Mouse (Mus musculus) heart, embryonic 12.5 days (tissue): ENCODE results near the gene Gm9507. TPM values are rescaled to one million over a fixed set of nuclear protein-coding genes. Genes with fewer than 3 reads are reported as not detected.
A peak's percentile ranks its signal among the peaks of the same experiment; 100 is the strongest.
"Not testable (repeated sequence)": the region's sequence is repeated elsewhere in the genome, so short reads cannot be mapped to it uniquely, and the experiment has no call there.

Experiments used
- ATAC-seq: fragments of 200-750 bp; cut with Nextera tagmentation; 2 replicates; pipeline ENCODE4 v1.8.0; 2017; ENCODE audit warnings: moderate TSS enrichment, moderate library complexity; ENCODE audit not compliant: insufficient number of reproducible peaks, low FRiP score
- H3K27ac ChIP-seq: fragments of 300-500 bp; sonication (generic); 2 replicates; pipeline ENCODE4 v1.5.1; 2016; ENCODE audit warnings: mild to moderate bottlenecking, moderate library complexity; ENCODE audit not compliant: poor library complexity, severe bottlenecking
- H3K27me3 ChIP-seq: fragments of 300-500 bp; sonication (generic); replicated peaks from 2 replicates; pipeline ENCODE4 v1.6.1; 2016; ENCODE audit warnings: mild to moderate bottlenecking, moderate library complexity
- H3K36me3 ChIP-seq: fragments of 300-500 bp; sonication (generic); 2 replicates; pipeline ENCODE4 v1.6.1; 2016; ENCODE audit warnings: mild to moderate bottlenecking, moderate library complexity
- H3K4me1 ChIP-seq: fragments of 300-500 bp; sonication (generic); replicated peaks from 2 replicates; pipeline ENCODE4 v1.6.1; 2016; ENCODE audit warnings: mild to moderate bottlenecking
- H3K4me2 ChIP-seq: fragments of 300-500 bp; sonication (generic); 2 replicates; pipeline ENCODE4 v1.6.1; 2016; ENCODE audit warnings: mild to moderate bottlenecking, moderate library complexity
- H3K4me3 ChIP-seq: fragments of 300-500 bp; sonication (generic); 2 replicates; pipeline ENCODE4 v1.5.1; 2016; ENCODE audit warnings: mild to moderate bottlenecking
- H3K9ac ChIP-seq: fragments of 300-500 bp; sonication (generic); 2 replicates; pipeline ENCODE4 v1.6.1; 2016; ENCODE audit warnings: mild to moderate bottlenecking, moderate library complexity
- H3K9me3 ChIP-seq: fragments of 300-500 bp; sonication (generic); replicated peaks from 2 replicates; pipeline ENCODE4 v1.6.1; 2016; ENCODE audit warnings: mild to moderate bottlenecking, moderate library complexity
- WGBS: fragments of 180-500 bp; shearing (Covaris S2); methylation state at CpG from one replicate; pipeline ENCODE4 v1.1.7; 2016; 5-methylcytosine and 5-hydroxymethylcytosine counted together
- polyA plus RNA-seq: library from polyadenylated mRNA; unstranded; fragments of >200 nt; fragmentation: Nextera tagmentation; extraction: Ambion mirVana; gene quantifications from 2 replicates; pipeline ENCODE4 v1.2.1, GENCODE M21; 2016

Gene Gm9507
- polyA plus RNA-seq, 1 experiment from 2014 or later: not detected

DNA sequence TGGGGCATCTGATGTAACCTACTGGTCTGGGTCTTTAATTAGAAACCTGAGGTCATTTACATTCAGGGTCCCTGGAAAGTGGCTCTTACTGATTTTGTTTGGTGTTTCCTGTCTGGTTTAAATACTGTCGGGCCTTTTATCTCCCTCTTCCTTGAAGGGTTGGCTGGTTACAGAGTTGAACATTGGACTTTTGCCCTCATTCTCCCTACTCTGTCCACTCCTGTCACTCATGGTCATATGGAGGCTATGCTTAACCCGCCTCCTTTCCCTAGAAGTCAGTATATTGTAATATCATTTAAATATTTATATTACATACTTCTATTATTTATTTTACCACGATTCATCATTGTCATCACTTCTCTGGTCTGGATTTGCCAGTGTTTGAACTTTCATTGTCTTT, 7.5 kb downstream of the Gm9507 start:
- Histone ChIP-seq H3K4me1 (peaks cover 4% of the 10 kb centered on the region), H3K27me3 (no peaks in the 10 kb centered on the region), H3K36me3 (no peaks in the 10 kb centered on the region), H3K9me3 (0 out of 2 replicates have a peak, but pooled peaks cover 2% of the 10 kb centered on the region), H3K27ac (no peak overlapping the region), H3K4me3 (no peak overlapping the region), H3K4me2 (no peak overlapping the region), H3K9ac (no peak overlapping the region)
- no peak for ATAC-seq
- WGBS: 61% methylated on average over 3 of the region's 3 CpGs

DNA sequence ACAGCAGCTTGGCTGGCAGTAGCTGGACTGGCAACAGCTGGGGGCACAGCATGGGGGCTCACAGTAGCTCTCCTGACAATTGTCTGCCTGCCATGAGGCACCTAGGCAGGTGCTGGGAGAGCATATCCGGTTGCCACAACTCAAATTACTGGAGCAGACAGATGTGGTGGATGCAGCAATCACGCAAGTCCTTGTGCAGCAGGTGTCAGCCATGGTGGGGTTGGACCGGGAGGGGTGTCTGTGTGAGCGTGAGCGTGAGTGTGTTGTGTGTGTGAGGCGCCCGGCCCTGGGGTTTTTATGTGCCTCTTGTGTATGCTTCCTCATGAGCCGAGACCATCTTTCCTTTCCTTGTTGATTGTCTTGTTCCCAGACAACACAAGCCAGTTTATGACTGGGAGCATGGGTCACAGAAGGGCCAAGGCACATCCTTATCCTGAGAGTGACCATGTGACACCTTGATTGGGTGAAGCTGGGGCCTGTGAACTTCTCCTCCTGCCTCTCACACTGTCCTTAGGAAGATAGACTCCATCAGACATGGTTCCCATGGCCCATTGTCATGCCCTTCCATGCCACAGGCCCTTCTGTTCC, 12.6 kb downstream of the Gm9507 start, which contains the start of gene Gm19668:
Gm19668 (minus strand) TSS at position 213 of the 588 bp plus-strand sequence.
- Histone ChIP-seq H3K27ac (no peak within 1 kb of the TSS), H3K4me2 (no peak within 1 kb of the TSS), H3K9ac (no peak within 1 kb of the TSS), H3K4me3 (no peak within 1 kb of the TSS), H3K27me3 (no peaks in the 10 kb centered on the region), H3K36me3 (no peaks in the 10 kb centered on the region), H3K9me3 (no peaks in the 10 kb centered on the region), H3K4me1 (peaks cover 22% of the 10 kb centered on the region)
- 53% methylated on average over 8 of the region's 8 CpGs for WGBS
- no peak for ATAC-seq

DNA sequence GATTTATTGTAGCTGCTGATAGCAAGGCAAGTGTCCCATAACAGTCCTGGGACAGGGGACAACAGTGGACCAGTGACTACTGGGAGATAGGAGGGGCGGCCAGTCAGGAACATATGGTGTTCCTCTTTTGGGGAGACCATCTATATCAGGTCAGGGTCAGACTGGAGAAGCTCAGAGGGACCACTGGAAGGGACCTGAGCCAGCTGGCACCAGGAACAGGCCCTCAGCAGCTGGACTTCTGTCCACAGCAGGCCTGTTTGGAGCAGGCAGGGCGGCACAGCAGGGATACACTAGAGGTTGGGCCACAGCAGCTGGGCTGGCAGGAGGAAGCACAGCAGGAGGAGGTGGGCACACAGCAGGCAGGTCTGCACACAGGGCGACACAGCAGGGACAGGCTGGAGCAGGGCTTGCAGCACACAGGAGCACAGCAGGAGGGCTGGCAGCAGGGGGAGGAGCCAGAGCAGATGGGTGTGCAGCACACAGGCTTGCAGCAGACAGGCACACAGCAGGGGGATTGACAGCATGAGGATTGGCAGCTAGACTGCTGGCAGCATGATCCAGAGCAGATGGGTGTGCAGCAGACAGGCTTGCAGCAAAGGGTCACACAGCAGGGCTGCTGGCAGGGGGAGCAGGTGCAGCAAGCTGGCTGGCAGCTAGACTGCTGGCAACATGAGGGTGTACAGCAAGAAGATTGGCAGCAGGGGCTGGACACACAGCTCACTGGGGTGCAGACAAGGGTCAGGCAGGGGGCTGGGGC, 13.3 kb downstream of the Gm9507 start:
- not testable (repeated sequence) for H3K36me3 ChIP-seq, H3K4me3 ChIP-seq, H3K9me3 ChIP-seq, H3K9ac ChIP-seq, H3K27ac ChIP-seq, H3K4me2 ChIP-seq, H3K27me3 ChIP-seq, ATAC-seq
- 35% methylated on average over 3 of the region's 3 CpGs for WGBS
- peaks cover 22% of the 10 kb centered on the region for H3K4me1 ChIP-seq

DNA sequence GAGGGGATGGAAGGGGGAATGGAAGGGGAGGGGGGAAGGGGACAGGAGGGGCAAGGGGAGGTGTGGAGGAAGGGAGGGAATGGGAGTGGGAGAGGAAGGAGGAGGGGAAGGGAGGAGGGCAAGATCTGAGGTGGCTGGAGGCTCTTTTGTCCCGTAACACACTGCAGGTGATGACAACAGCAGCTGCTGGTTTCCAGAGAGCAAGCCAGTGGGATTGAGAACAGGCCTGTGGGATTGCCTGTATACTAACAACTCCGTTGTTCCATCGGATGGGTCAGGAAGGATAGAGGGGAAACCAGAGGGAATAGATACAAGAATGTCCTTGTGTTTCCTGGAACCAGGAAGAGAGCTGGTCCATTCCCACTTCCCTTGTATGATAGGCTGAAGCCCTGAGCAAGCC, 14.0 kb downstream of the Gm9507 start:
- Histone ChIP-seq H3K27me3 (no peaks in the 10 kb centered on the region), H3K4me3 (no peak overlapping the region), H3K27ac (no peak overlapping the region), H3K4me2 (no peak overlapping the region), H3K9me3 (no peaks in the 10 kb centered on the region), H3K9ac (no peak overlapping the region), H3K36me3 (no peaks in the 10 kb centered on the region), H3K4me1 (peaks cover 22% of the 10 kb centered on the region)
- WGBS: 3% methylated on average over 3 of the region's 3 CpGs
- 0 out of 2 replicates have a peak, but pooled peaks have one; percentile 51 for ATAC-seq

DNA sequence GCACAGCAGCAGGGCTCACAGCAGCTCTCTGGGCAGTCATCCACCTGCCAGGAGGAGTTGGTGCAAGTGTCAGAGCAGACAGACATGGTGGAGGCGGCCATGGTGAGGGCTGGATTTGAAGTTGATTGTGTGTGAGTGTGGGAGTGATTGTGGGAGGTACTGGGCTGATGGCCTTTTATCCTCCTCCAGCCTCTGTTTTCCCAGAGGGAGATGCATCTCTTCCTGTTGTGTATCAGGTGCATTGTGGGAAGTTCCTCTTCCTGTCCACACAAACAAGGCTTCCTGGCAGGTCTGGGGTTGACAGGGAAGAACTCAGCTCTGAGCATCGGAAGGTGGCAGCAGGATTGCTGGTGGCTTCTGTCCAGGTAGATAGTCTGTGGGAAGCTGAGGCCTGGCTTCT, 16.7 kb downstream of the Gm9507 start, which contains the start of gene Gm9639:
Gm9639 (minus strand) TSS at position 101 of the 400 bp plus-strand sequence.
- Histone ChIP-seq H3K27ac (no peak within 1 kb of the TSS), H3K36me3 (no peaks in the 10 kb centered on the region), H3K4me3 (no peak within 1 kb of the TSS), H3K4me2 (no peak within 1 kb of the TSS), H3K9me3 (no peaks in the 10 kb centered on the region), H3K9ac (no peak within 1 kb of the TSS), H3K4me1 (peaks cover 22% of the 10 kb centered on the region), H3K27me3 (no peaks in the 10 kb centered on the region)
- no peak for ATAC-seq
- 67% methylated on average over 2 of the region's 2 CpGs for WGBS

DNA sequence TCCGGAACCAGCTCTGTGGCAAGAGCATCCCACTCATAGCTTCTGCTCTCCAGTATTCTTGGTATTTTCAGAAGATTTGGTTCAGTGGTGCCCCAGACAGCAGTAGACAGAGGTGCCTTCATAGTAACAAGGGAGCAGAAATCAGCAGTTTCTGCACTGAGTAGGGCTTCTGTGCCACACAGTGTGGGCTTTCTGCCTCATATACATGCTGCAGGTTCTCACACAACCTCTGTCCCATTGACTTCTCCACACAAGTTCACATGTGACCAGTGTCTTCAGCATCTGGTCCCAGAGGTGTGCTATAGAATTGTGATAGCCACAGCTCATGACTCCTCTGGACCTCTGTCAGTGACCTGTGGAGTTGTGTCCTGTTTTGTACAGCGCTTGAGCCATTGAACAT, 23.0 kb downstream of the Gm9507 start:
- 70% methylated on average over 2 of the region's 2 CpGs for WGBS
- H3K9ac ChIP-seq: no peak overlapping the region
- no peak overlapping the region for H3K4me3 ChIP-seq
- H3K4me2 ChIP-seq: no peak overlapping the region
- no peaks in the 10 kb centered on the region for H3K27me3 ChIP-seq
- H3K4me1 ChIP-seq: 0 out of 2 replicates have a peak, but pooled peaks cover 2% of the 10 kb centered on the region
- H3K27ac ChIP-seq: no peak overlapping the region
- no peak for ATAC-seq
- no peaks in the 10 kb centered on the region for H3K9me3 ChIP-seq
- no peaks in the 10 kb centered on the region for H3K36me3 ChIP-seq

DNA sequence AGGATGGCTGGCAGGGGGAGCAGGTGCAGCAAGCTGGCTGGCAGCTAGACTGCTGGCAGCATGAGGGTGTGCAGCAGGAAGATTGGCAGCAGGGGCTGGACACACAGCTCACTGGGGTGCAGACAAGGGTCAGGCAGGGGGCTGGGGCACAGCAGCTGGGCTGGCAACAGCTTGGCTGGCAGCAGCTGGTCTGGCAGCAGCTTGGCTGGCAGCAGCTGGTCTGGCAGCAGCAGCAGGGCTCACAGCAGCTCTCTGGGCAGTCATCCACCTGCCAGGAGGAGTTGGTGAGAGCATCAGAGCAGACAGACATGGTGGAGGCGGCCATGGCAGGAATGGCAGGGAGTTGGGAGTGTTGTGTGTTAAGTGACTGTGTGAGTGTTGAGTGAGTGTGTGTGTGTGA, 23.8 kb downstream of the Gm9507 start, which contains the start of gene Gm7137:
Gm7137 (minus strand) TSS at position 325 of the 400 bp plus-strand sequence.
- H3K27ac ChIP-seq, H3K4me3 ChIP-seq, H3K27me3 ChIP-seq, H3K9me3 ChIP-seq, H3K4me2 ChIP-seq, H3K36me3 ChIP-seq, H3K4me1 ChIP-seq, H3K9ac ChIP-seq, ATAC-seq: not testable (repeated sequence)
- WGBS: 75% methylated on average over 1 of the region's 1 CpGs

DNA sequence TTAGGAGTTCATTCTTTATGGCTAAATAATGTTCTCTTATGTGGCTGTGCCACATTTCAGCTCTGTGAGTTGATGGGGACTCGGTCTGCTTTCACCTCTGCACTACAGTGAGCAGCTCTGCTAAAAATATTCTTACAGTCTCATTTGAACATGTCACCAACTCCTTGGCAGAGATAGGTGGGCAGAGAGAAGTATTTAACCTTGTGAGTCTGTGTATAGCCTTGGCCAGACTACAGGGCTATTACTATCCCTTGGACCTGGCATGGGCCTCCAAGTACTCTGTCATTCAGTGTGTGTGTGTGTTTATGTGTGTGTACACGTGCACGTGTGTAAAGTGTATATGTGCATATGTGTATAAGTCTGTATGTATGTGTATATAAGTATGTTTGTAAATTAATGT, 28.2 kb downstream of the Gm9507 start:
- H3K9ac ChIP-seq, H3K27me3 ChIP-seq, H3K36me3 ChIP-seq, H3K4me1 ChIP-seq, H3K27ac ChIP-seq, H3K9me3 ChIP-seq, ATAC-seq, H3K4me3 ChIP-seq, H3K4me2 ChIP-seq: not testable (repeated sequence)
- WGBS: 56% methylated on average over 3 of the region's 3 CpGs

DNA sequence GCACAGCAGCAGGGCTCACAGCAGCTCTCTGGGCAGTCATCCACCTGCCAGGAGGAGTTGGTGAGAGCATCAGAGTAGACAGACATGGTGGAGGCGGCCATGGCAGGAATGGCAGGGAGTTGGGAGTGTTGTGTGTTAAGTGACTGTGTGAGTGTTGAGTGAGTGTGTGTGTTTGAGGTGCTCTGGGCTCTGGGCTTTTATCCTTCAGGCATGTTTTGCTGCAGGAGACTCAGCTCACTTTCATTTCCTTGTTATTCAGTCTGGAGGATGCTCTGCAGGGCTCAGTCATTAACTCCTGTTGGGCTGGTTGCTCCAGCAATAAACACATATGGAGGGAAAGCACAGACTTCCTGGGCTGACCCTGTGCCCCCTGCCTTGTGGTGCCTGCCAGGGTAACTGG, 29.2 kb downstream of the Gm9507 start, which contains the start of gene Gm3250:
Gm3250 (minus strand) TSS at position 101 of the 400 bp plus-strand sequence.
- H3K36me3 ChIP-seq, H3K27ac ChIP-seq, H3K27me3 ChIP-seq, H3K4me2 ChIP-seq, H3K4me3 ChIP-seq, ATAC-seq, H3K9ac ChIP-seq, H3K4me1 ChIP-seq, H3K9me3 ChIP-seq: not testable (repeated sequence)
- 10% methylated on average over 1 of the region's 1 CpGs for WGBS

DNA sequence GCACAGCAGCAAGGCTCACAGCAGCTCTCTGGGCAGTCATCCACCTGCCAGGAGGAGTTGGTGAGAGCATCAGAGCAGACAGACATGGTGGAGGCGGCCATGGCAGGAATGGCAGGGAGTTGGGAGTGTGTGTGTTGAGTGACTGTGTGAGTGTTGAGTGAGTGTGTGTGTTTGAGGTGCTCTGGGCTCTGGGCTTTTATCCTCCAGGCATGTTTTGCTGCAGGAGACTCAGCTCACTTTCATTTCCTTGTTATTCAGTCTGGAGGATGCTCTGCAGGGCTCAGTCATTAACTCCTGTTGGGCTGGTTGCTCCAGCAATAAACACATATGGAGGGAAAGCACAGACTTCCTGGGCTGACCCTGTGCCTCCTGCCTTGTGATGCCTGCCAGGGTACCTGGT, 34.8 kb downstream of the Gm9507 start, which contains the start of gene Gm7138:
Gm7138 (minus strand) TSS at position 101 of the 400 bp plus-strand sequence.
- not testable (repeated sequence) for H3K36me3 ChIP-seq, H3K4me2 ChIP-seq, H3K4me3 ChIP-seq, ATAC-seq, H3K9ac ChIP-seq, H3K4me1 ChIP-seq, H3K27me3 ChIP-seq, H3K9me3 ChIP-seq, H3K27ac ChIP-seq
- WGBS: 33% methylated on average over 1 of the region's 1 CpGs

DNA sequence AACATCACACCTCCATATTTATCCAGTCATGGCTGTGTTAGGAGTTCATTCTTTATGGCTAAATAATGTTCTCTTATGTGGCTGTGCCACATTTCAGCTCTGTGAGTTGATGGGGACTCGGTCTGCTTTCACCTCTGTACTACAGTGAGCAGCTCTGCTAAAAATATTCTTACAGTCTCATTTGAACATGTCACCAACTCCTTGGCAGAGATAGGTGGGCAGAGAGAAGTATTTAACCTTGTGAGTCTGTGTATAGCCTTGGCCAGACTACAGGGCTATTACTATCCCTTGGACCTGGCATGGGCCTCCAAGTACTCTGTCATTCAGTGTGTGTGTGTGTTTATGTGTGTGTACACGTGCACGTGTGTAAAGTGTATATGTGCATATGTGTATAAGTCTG, 39.5 kb downstream of the Gm9507 start:
- WGBS: 87% methylated on average over 3 of the region's 3 CpGs
- not testable (repeated sequence) for H3K36me3 ChIP-seq, ATAC-seq

More for the DNA sequence above, 39.5 kb downstream of the Gm9507 start:
- H3K9ac ChIP-seq, H3K27me3 ChIP-seq, H3K4me1 ChIP-seq, H3K4me3 ChIP-seq, H3K4me2 ChIP-seq, H3K27ac ChIP-seq, H3K9me3 ChIP-seq: not testable (repeated sequence)
